Mouse (Mus musculus) ES-E14 (cell line): ENCODE data around the gene Apc2. TPM values are rescaled to one million over a fixed set of nuclear protein-coding genes. Genes with fewer than 3 reads are reported as not detected.

Source experiments
- DNase-seq: peaks from one replicate; pipeline ENCODE4 v3.0.0-alpha.2; 2013; ENCODE audit warnings: low read depth, low spot score
- H3K27ac ChIP-seq: 2 replicates; pipeline ENCODE4 v1.5.1; 2012; ENCODE audit warnings: low read depth, mild to moderate bottlenecking, low read length, moderate library complexity, mixed read lengths; ENCODE audit not compliant: poor library complexity, insufficient read depth, severe bottlenecking
- H3K36me3 ChIP-seq: 2 replicates; pipeline ENCODE4 v1.6.1; 2012; ENCODE audit warnings: mild to moderate bottlenecking, low read length, moderate library complexity, mixed read lengths; ENCODE audit not compliant: control insufficient read depth, poor library complexity, insufficient read depth, severe bottlenecking
- H3K4me1 ChIP-seq, 2 experiments: fragments of 150-350 bp in 1 of 2; sonication (generic) in 1 of 2; 2 replicates each; pipeline ENCODE4 v1.6.1; 2012; ENCODE audit warnings: low read length in 2 of 2, mild to moderate bottlenecking in 1 of 2, mixed read lengths in 1 of 2; ENCODE audit not compliant: control insufficient read depth in 2 of 2, insufficient read depth in 2 of 2, poor library complexity in 1 of 2
- H3K4me3 ChIP-seq, 2 experiments: fragments of 150-350 bp in 1 of 2; sonication (generic) in 1 of 2; 2 replicates each; pipeline ENCODE4 v1.5.1; 2012; ENCODE audit warnings: low read length in 2 of 2, low read depth in 1 of 2, mild to moderate bottlenecking in 1 of 2, mixed read lengths in 1 of 2; ENCODE audit not compliant: insufficient read depth in 1 of 2, poor library complexity in 1 of 2, severe bottlenecking in 1 of 2
- H3K9ac ChIP-seq: 2 replicates; pipeline ENCODE4 v1.6.1; 2012; ENCODE audit warnings: low read depth, mild to moderate bottlenecking, low read length, mixed read lengths; ENCODE audit not compliant: poor library complexity, insufficient read depth, severe bottlenecking
- H3K9me3 ChIP-seq: fragments of 150-350 bp; sonication (generic); 2 replicates; pipeline ENCODE4 v1.6.1; 2012; ENCODE audit warnings: low read depth, mild to moderate bottlenecking, low read length; ENCODE audit not compliant: control insufficient read depth, insufficient read depth
- CHD2 ChIP-seq: IDR thresholded peaks from 2 replicates; pipeline ENCODE4 v1.6.1; 2014; ENCODE audit warnings: mild to moderate bottlenecking, low read depth, low read length, inconsistent platforms
- HCFC1 ChIP-seq: IDR thresholded peaks from 2 replicates; pipeline ENCODE4 v1.6.1; 2012; ENCODE audit warnings: low read length, inconsistent platforms, borderline replicate concordance; ENCODE audit not compliant: insufficient read depth
- MAFK ChIP-seq: IDR thresholded peaks from 2 replicates; pipeline ENCODE4 v1.6.1; 2014; ENCODE audit warnings: mild to moderate bottlenecking, low read depth, low read length, inconsistent platforms; ENCODE audit not compliant: insufficient read depth
- ZC3H11A ChIP-seq: IDR thresholded peaks from 2 replicates; pipeline ENCODE4 v1.6.1; 2012; ENCODE audit warnings: low read depth, mild to moderate bottlenecking, inconsistent platforms, low read length, borderline replicate concordance
- ZNF384 ChIP-seq: IDR thresholded peaks from 2 replicates; pipeline ENCODE4 v1.6.1; 2012; ENCODE audit warnings: low read depth, low read length, inconsistent platforms
- in situ Hi-C, 2 experiments: fragments of 600-800 bp; cut with MboI; formaldehyde crosslinking; loops; one replicate each; pipeline ENCODE4 v1.15.1; 2025; ENCODE audit warnings: low sequenced_read_pairs in 2 of 2, inconsistent platforms in 1 of 2; ENCODE audit not compliant: unreplicated experiment in 2 of 2
- total RNA-seq: library from RNA; depleted of rRNA; stranded (reverse); fragments of 300-350 nt; gene quantifications from 2 replicates; pipeline ENCODE4 v1.2.3, GENCODE M21; 2012

Gene Apc2
- total RNA-seq, 1 experiment = 4.6 TPM

GRCm38 (mm10) chr10:80271870-80272585, 23.7 kb upstream of the Apc2 start:
- no peaks in the 10 kb centered on the region for H3K9me3 ChIP-seq

GRCm38 (mm10) chr10:80273847-80274246, 21.9 kb upstream of the Apc2 start:
- H3K9me3 ChIP-seq = no peaks in the 10 kb centered on the region

More at GRCm38 (mm10) chr10:80271870-80272585, 23.7 kb upstream of the Apc2 start:
- no peak for DNase-seq
- Histone ChIP-seq H3K9ac (no peak overlapping the region), H3K4me1 (peaks cover 0 to 11% of the 10 kb centered on the region in 2 experiments; a peak in 1 of 4 replicates), H3K4me3 (no peak overlapping the region), H3K27ac (no peak overlapping the region), H3K36me3 (peaks cover 45% of the 10 kb centered on the region)
- no peak for TF ChIP-seq ZNF384
- no peak for TF ChIP-seq CHD2
- no peak for TF ChIP-seq ZC3H11A
- TF ChIP-seq HCFC1 = no peak
- TF ChIP-seq MAFK = no peak
- in situ Hi-C loops = no loop called here

GRCm38 (mm10) chr10:80276238-80276637, 19.5 kb upstream of the Apc2 start:
- Histone ChIP-seq H3K4me3 (no peak overlapping the region), H3K36me3 (peaks cover 63% of the 10 kb centered on the region), H3K4me1 (peaks cover 0 to 7% of the 10 kb centered on the region in 2 experiments; a peak in 1 of 4 replicates), H3K9ac (no peak overlapping the region), H3K27ac (no peak overlapping the region), H3K9me3 (no peaks in the 10 kb centered on the region)
- in situ Hi-C loops = no loop called here
- DNase-seq = no peak
- no peak for TF ChIP-seq ZC3H11A
- no peak for TF ChIP-seq CHD2
- TF ChIP-seq HCFC1 = no peak
- TF ChIP-seq MAFK = no peak
- TF ChIP-seq ZNF384 = no peak

More at GRCm38 (mm10) chr10:80273847-80274246, 21.9 kb upstream of the Apc2 start:
- Histone ChIP-seq H3K36me3 (peaks cover 52% of the 10 kb centered on the region), H3K4me3 (no peak overlapping the region), H3K9ac (no peak overlapping the region), H3K27ac (no peak overlapping the region), H3K4me1 (peaks cover 0 to 9% of the 10 kb centered on the region in 2 experiments; a peak in 1 of 4 replicates)
- in situ Hi-C loops = no loop called here
- no peak for DNase-seq
- TF ChIP-seq MAFK (no peak), ZC3H11A (no peak), CHD2 (no peak), HCFC1 (no peak), ZNF384 (no peak)

GRCm38 (mm10) chr10:80278390-80278789, 17.4 kb upstream of the Apc2 start:
- H3K4me1 ChIP-seq = peaks cover 0 to 12% of the 10 kb centered on the region in 2 experiments; a peak in 1 of 4 replicates
- DNase-seq = no peak
- no peak overlapping the region for H3K9ac ChIP-seq
- in situ Hi-C loops = no loop called here
- no peaks in the 10 kb centered on the region for H3K9me3 ChIP-seq
- no peak for TF ChIP-seq ZNF384
- no peak for TF ChIP-seq ZC3H11A
- no peak for TF ChIP-seq CHD2
- TF ChIP-seq HCFC1 = no peak
- TF ChIP-seq MAFK = no peak
- no peak overlapping the region for H3K4me3 ChIP-seq
- H3K27ac ChIP-seq = no peak overlapping the region
- peaks cover 81% of the 10 kb centered on the region for H3K36me3 ChIP-seq
